Mouse (Mus musculus) liver, embryonic 14.5 days (tissue): ENCODE results near the gene Gm49322. TPM values are rescaled to one million over a fixed set of nuclear protein-coding genes. Genes with fewer than 3 reads are reported as not detected.

Experiments
- ATAC-seq: fragments of 200-750 bp; cut with Nextera tagmentation; 2 replicates; pipeline ENCODE4 v1.8.0; 2017; ENCODE audit warnings: moderate number of reproducible peaks, mild to moderate bottlenecking, moderate library complexity; ENCODE audit not compliant: insufficient read depth
- DNase-seq, 3 experiments: peaks; one replicate each; pipeline ENCODE4 v3.0.0-alpha.2; 2012 to 2013; ENCODE audit warnings: low read depth in 3 of 3, low spot score in 3 of 3
- H3K27ac ChIP-seq: fragments of 300-500 bp; sonication (generic); 2 replicates; pipeline ENCODE4 v1.5.1; 2014; ENCODE audit warnings: moderate library complexity, mild to moderate bottlenecking, control low read depth, inconsistent platforms
- H3K27me3 ChIP-seq: fragments of 300-500 bp; sonication (generic); 2 replicates; pipeline ENCODE4 v1.6.1; 2014; ENCODE audit warnings: mild to moderate bottlenecking, low read length, moderate library complexity; ENCODE audit not compliant: control insufficient read depth, insufficient read depth
- H3K36me3 ChIP-seq: fragments of 300-500 bp; sonication (generic); replicated peaks from 2 replicates; pipeline ENCODE4 v1.6.1; 2014; ENCODE audit warnings: low read depth; ENCODE audit not compliant: control insufficient read depth, insufficient read depth
- H3K4me1 ChIP-seq, 2 experiments: fragments of 200-500 bp in 1 of 2; fragments of 300-500 bp in 1 of 2; sonication (generic) in 1 of 2; replicated peaks; 2 replicates each; pipeline ENCODE4 v1.6.1; 2012 to 2014; ENCODE audit warnings: antibody characterized with exemption in 1 of 2, inconsistent platforms in 1 of 2, low read length in 1 of 2; ENCODE audit not compliant: control insufficient read depth in 2 of 2, insufficient read depth in 2 of 2
- H3K4me2 ChIP-seq: fragments of 300-500 bp; sonication (generic); 2 replicates; pipeline ENCODE4 v1.6.1; 2014; ENCODE audit warnings: low read depth, mild to moderate bottlenecking, control low read depth, moderate library complexity
- H3K4me3 ChIP-seq, 2 experiments: fragments of 200-500 bp in 1 of 2; fragments of 300-500 bp in 1 of 2; sonication (generic) in 1 of 2; 2 replicates each; pipeline ENCODE4 v1.5.1; 2012 to 2014; ENCODE audit warnings: low read depth in 2 of 2, low read length in 2 of 2, mild to moderate bottlenecking in 2 of 2, control low read depth in 1 of 2, inconsistent platforms in 1 of 2, moderate library complexity in 1 of 2; ENCODE audit not compliant: insufficient read depth in 1 of 2
- H3K9ac ChIP-seq: fragments of 300-500 bp; sonication (generic); replicated peaks from 2 replicates; pipeline ENCODE4 v1.6.1; 2014; ENCODE audit warnings: mild to moderate bottlenecking, control low read depth, moderate library complexity
- H3K9me3 ChIP-seq: fragments of 300-500 bp; sonication (generic); 2 replicates; pipeline ENCODE4 v1.6.1; 2016; ENCODE audit warnings: low read length, mixed read lengths; ENCODE audit not compliant: control insufficient read depth
- CTCF ChIP-seq: IDR thresholded peaks from 2 replicates; pipeline ENCODE4 v1.5.1; 2016; ENCODE audit warnings: antibody characterized with exemption, low read depth, control low read depth
- EP300 ChIP-seq: IDR thresholded peaks from 2 replicates; pipeline ENCODE4 v1.6.1; 2016; ENCODE audit warnings: antibody characterized with exemption, low read depth
- WGBS: fragments of 180-500 bp; shearing (Covaris S2); extraction: QIAGEN DNeasy Blood & Tissue Kit; methylation state at CpG from one replicate; pipeline ENCODE4 v1.1.7; 2014; ENCODE audit not compliant: insufficient replicate concordance; 5-methylcytosine and 5-hydroxymethylcytosine counted together
- polyA plus RNA-seq, 2 experiments: library from polyadenylated mRNA; depleted of rRNA in 1 of 2; stranded (reverse) in 1 of 2; unstranded in 1 of 2; fragments of >200 nt; fragmentation: Nextera tagmentation in 1 of 2; extraction: Ambion mirVana in 1 of 2; gene quantifications; 2 replicates each; pipeline versions ENCODE4 v1.2.1 to v1.2.3; 2012 to 2014

The Gm49322 gene
- polyA plus RNA-seq, 2 experiments, result 0.19 to 1.2 TPM

DNA sequence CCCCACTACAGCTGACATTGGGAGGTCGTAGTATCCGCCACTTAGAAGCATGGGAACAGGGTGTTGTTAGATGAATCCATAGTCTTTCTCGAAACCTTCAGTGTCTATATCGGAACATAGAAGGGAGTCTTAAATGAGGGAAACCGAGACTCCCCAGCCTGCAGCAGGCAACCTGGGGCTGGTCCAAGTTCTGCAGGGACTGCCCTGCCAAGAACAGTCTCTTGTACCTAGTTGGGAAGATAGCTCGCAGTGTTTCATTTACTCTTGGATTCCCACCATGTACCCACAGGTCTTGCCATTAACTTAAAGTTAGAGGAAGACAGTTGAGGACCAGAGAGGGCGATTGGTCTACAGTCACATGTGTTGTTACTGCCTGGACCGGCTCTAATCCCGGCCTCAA, 14.5 kb downstream of the Gm49322 start:
- Histone ChIP-seq H3K4me3 (no peak overlapping the region), H3K27me3 (no peaks in the 10 kb centered on the region), H3K9ac (no peak overlapping the region), H3K4me1 (peaks cover 3 to 20% of the 10 kb centered on the region in 2 experiments; a peak in 3 of 4 replicates), H3K9me3 (no peaks in the 10 kb centered on the region), H3K4me2 (no peak overlapping the region), H3K27ac (no peak overlapping the region), H3K36me3 (no peaks in the 10 kb centered on the region)
- ATAC-seq (no peak), DNase-seq (no peak)
- no peak for TF ChIP-seq CTCF
- TF ChIP-seq EP300, result no peak
- WGBS, result 80% methylated on average over 9 of the region's 9 CpGs

DNA sequence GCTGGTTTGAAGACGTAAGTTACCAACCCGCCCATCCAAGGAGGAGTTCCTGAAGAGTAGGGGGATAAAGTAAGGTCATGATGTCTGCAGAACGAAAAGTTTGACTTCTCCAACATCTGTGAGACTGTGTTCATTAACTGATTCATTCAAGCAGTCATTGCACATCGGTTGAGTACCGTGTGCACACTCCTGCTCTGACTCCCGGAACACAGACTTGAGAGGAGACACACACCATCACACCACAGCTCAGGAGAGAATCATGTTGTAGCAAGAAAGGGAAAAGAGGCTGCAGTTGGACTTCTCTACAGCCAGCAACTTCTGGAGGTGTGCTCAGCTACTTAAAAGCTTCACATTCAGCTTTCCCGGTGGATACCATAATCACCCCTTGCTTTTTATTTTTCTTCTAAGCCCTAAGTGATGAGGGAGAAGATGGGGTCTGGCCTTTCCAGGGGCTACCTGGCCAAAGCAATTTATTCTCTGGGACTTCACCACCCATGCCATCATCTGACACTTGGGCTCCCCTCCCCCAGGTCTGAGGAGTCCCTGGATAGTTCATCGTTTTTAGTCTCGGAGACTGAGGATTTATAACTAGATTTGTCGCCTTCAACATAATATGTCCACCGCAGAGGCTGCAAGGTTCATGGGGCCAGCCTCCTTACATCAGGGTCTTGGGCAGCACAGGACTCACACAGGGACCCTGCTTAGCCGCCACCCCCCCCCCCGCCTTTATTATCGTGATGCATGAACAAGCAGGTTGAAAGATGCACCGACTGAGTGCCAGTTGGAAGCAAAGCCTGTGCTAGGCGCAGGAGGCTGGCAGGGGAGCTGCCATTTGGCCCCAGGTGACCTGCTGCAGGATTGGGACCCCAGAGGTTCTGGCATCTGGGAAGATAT, 15.2 kb downstream of the Gm49322 start:
- ATAC-seq, result no peak
- H3K36me3 ChIP-seq, result no peaks in the 10 kb centered on the region
- H3K9me3 ChIP-seq, result no peaks in the 10 kb centered on the region
- peaks cover 3 to 24% of the 10 kb centered on the region in 2 experiments; a peak in 3 of 4 replicates for H3K4me1 ChIP-seq
- WGBS, result 55% methylated on average over 16 of the region's 16 CpGs
- no peaks in the 10 kb centered on the region for H3K27me3 ChIP-seq
- peak overlapping the region; percentile 71 to 87 for H3K4me3 ChIP-seq
- peak overlapping the region; percentile 83 for H3K4me2 ChIP-seq
- H3K9ac ChIP-seq, result peak overlapping the region; percentile 59
- peak overlapping the region; percentile 91 for H3K27ac ChIP-seq
- no peak for DNase-seq
- TF ChIP-seq CTCF, result no peak
- TF ChIP-seq EP300, result no peak

DNA sequence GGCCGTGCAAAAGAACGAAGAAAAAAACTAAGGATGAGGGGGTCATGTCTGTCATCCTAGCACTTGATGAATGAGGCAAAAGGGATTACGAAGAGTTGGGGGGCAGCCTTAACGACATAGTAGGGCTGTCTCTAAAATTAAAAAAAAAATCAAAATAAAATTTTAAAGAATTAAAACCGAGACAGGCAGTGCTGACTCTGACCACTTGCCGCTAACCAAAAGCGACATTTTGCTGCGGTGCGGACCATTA, 15.8 kb downstream of the Gm49322 start:
- DNase-seq (no peak), ATAC-seq (no peak)
- H3K9ac ChIP-seq, result peak overlapping the region; percentile 59
- no peaks in the 10 kb centered on the region for H3K36me3 ChIP-seq
- TF ChIP-seq EP300, result no peak
- no peak for TF ChIP-seq CTCF
- H3K9me3 ChIP-seq, result no peaks in the 10 kb centered on the region
- H3K27ac ChIP-seq, result peak overlapping the region; percentile 91
- H3K4me1 ChIP-seq, result peaks cover 3 to 24% of the 10 kb centered on the region in 2 experiments; a peak in 3 of 4 replicates
- 4% methylated on average over 9 of the region's 9 CpGs for WGBS
- peak overlapping the region; percentile 83 for H3K4me2 ChIP-seq
- peak overlapping the region; percentile 71 to 87 for H3K4me3 ChIP-seq
- no peaks in the 10 kb centered on the region for H3K27me3 ChIP-seq

DNA sequence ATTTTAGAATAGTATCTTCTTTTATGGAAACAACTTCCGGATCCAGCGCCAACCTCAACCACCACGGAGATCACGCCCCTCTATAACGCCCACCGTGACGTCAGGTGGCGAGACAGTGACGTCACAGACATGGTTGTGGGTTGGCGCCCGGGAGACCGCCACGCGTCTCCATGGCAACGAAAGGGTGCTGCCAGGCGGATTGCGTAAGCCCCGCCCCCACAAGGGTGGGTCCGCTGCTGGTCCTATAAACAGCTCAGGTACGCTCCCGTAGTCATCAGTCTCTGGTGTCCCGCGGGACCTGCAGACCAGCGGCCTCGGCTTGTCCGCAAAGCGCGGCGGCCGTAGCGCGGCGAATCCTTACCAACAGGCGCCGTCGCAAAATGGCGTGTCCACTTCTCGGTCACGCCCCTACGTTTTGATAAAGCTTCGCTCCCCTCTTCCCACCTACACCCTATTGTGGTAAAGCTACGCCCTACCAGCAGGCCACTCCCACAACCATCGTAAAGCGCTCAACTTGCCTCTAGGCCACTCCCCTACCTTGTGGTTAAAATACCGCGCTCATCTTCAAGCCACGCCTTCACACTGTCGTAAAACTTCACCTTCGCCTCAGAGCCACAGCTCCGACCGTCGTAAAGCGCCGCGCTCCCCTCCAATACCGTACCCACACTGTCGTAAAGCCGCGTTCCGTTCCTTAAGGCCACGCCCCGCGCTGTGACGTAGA, 16.3 kb downstream of the Gm49322 start:
- ATAC-seq (peak; percentile 92), DNase-seq (peak; percentile 100)
- Histone ChIP-seq H3K27me3 (no peaks in the 10 kb centered on the region), H3K4me1 (peaks cover 3 to 24% of the 10 kb centered on the region in 2 experiments; a peak in 3 of 4 replicates), H3K4me3 (peak overlapping the region; percentile 71 to 87), H3K9me3 (no peaks in the 10 kb centered on the region), H3K27ac (peak overlapping the region; percentile 91), H3K4me2 (peak overlapping the region; percentile 83), H3K9ac (peak overlapping the region; percentile 59), H3K36me3 (no peaks in the 10 kb centered on the region)
- TF ChIP-seq EP300 (peak; percentile 55; the same call in 1 of the 2 replicates), CTCF (no peak)
- under 1% methylated on average over 64 of the region's 64 CpGs for WGBS
